Mouse (Mus musculus) adipose tissue, adult 10 weeks (tissue): Measurements from ENCODE around the gene Zc3h4. TPM values are rescaled to one million over a fixed set of nuclear protein-coding genes. Genes with fewer than 3 reads are reported as not detected.

Experiments used
- polyA plus RNA-seq: library from polyadenylated mRNA; stranded (reverse); fragments of 350-450 nt; fragmentation: Illumina TruSeq; extraction: RNeasy Lipid Tissue Mini Kit (QIAGEN cat#74804); gene quantifications from one replicate; pipeline ENCODE4 v1.2.3, GENCODE M21; 2014; ENCODE audit warnings: low read depth, low replicate concordance

Gene Zc3h4
- 28.5 TPM for polyA plus RNA-seq

DNA sequence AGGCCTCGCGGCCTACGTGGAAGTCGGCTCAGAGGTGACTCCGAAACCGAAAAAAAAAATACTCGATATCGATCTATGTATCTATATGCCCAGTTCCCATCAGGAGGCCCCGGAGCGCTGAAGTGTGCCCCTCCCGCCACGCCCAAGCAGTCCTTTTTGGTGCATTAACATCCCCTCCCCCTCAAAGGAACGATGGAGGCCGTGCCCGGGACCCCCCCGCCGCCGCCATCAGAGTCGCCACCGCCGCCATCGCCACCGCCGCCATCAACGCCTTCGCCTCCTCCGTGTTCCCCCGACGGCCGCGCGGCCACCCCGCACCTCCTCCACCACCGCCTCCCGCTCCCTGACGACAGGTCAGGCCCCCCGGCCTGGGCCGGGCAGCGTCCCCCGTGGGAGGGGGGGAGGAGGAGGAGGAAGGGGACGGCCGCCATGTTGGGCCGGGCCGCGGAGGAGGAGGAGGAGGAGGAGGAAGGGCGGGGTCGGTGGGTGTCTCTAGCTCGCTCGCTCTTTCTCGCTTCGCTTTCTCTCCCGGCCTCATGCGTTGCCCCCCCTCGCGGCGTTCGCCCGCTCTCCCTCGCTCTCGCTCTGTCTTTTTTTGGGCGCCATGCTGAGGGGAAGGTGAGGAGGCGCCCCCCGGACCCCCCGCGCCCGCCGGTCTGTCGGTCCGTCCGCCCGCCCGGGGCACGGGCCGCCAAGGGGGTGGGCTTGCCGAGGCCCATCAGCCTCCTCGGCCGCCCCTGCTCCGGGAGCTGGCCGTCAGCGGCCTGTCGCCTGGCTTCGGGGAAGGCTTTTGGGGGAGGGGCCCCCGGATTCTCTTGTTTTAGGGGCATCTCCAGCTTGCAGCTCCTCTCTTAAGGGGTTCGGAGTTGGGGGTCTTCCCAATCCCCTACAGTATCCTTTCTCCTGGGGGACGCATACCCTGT lies at the start of gene Zc3h4:
Gene Zc3h4, plus strand, starts transcription at position 222 of the 923 bp plus-strand sequence.

DNA sequence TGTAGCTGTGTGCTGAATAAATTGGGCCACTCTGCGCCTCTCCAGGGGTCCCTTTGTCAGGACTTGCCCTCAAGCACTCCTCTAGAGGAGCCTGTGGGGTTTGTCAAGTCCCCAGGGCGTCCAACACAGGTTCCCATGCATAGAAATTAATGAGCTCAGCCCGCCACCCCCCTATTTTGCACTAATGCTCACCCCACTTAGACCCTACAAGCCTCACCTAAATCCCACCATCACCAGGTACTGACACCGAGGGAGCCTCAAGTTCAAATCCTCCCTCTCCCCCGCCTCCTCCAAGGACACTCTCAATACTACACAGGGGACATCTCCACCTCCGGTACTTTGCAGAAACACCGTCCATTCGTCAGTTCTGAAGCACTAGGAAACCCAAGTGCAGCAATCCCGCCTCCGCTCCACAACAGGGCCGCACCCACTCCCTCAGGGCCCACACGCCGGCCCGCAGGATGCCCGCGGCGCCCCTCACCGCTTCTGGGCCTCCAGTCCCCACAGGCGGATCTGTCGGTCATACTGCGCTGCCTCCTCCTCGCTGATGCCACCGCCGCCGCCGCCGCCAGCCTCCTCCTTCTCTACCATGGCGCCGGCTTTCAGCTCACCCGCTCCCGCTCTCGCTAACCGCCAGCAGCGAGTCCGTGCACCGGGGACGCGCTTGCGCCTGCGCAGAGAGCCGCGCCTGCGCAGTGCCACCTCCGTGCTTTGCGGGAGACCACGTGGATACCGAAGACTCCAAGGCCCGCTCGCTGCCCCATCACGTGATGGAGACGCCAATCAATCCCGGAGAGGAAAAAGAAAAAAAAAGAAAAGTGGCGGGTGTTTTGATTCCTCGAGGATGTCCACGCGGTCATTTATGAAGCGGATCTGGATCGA lies 13.3 kb upstream of the Zc3h4 start, which contains the start of gene Sae1:
Gene Sae1, minus strand, starts transcription at position 647 of the 882 bp plus-strand sequence.

DNA sequence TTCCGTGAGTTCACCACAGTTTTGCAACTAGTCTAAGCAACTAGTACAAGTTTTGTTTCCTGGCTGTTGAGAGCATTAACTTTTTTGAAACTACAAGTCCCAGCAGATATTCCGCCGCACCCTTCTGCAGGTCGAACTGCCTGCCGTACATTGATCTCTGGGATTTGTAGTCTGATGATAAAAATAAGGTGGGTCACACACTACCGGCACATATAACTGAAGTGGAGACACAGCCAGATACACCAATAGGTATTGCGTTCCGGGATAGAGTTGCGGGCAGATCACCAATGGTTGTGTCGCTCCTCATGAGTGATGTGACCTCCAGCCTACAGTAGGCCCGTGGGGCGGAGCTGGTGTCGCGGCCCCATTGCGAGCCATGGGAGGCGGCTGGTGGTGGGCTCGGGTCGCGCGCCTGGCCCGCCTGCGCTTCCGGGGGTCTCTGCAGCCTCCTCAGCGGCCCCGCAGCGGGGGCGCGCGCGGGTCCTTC lies 51.9 kb downstream of the Zc3h4 start, which contains the start of gene Tmem160:
Gene Tmem160, plus strand, starts transcription at position 193 of the 487 bp plus-strand sequence.

DNA sequence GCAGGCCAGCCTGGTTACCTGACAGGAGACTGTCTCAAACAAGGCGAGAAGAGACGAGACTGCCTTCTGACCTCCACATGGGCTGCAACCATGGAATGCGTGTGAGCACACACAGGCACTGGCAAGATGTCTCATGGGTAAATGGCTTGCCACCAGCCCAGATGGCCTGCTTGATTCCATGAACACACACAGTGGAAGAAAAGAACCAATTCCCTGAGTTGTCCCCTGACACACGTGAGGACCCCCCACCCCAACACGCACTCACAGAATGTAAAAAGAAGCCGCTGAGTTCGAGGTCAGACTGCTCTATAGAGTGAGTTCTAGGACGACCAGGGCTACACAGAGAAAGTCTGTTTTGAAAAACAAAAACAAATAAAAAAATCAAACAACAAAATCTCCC lies 76.9 kb downstream of the Zc3h4 start, which contains the start of gene Npas1:
Gene Npas1, minus strand, starts transcription at position 101 of the 400 bp plus-strand sequence.

Other genes starting within 250 kb of the Zc3h4 start
- gene Meis3, start 225.8 kb upstream of the Zc3h4 start, polyA plus RNA-seq: 7.8 TPM
- 10.2 TPM for gene Dhx34, start 178.9 kb upstream of the Zc3h4 start, polyA plus RNA-seq
- 0.96 TPM for gene C5ar2, start 156.8 kb upstream of the Zc3h4 start, polyA plus RNA-seq
- 12.3 TPM for gene C5ar1, start 141.4 kb upstream of the Zc3h4 start, polyA plus RNA-seq
- gene Inafm1, start 127.3 kb upstream of the Zc3h4 start, polyA plus RNA-seq: 27.0 TPM
- 90.4 TPM for gene Ccdc9, start 114.1 kb upstream of the Zc3h4 start, polyA plus RNA-seq
- 5.7 TPM for gene Bbc3, start 92.5 kb upstream of the Zc3h4 start, polyA plus RNA-seq
- 63.5 TPM for gene Sae1, start 13.1 kb upstream of the Zc3h4 start, polyA plus RNA-seq
- gene Tmem160, start 51.9 kb downstream of the Zc3h4 start, polyA plus RNA-seq: 36.6 TPM
- gene Npas1, start 76.8 kb downstream of the Zc3h4 start, polyA plus RNA-seq: not detected
- 19.0 TPM for gene Arhgap35, start 214.1 kb downstream of the Zc3h4 start, polyA plus RNA-seq